Mouse (Mus musculus): ENCODE data around the gene Rem2. TPM values are rescaled to one million over a fixed set of nuclear protein-coding genes. Genes with fewer than 3 reads are reported as not detected.

Gene Rem2
- total RNA-seq, 1 experiment from 2014 or later = not detected

DNA sequence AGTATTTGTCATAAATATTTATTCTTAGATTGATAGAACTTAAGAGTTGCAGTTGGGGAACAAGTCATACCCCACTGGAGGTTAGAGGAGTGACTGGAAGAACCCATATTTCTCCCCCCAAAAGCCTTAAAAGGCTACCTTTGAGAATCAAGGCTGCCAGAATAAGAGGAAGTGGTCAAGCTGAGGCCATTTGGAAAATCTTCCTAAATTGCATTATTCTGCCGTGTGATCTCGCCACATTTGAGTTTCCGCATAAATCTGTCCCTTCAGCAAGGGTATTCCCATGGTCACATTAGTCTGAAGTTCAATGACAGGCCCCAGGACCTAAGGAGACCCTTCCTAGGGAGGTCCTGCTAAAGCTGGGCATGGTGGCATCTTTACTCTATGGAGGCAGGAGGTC lies 33.4 kb upstream of the Rem2 start:
- ATAC-seq (replicated peaks; ENCODE audit: insufficient number of reproducible peaks, low FRiP score, low TSS enrichment, poor library complexity, severe bottlenecking) = 0 out of 2 replicates have a peak, but pooled peaks have one; percentile 20

DNA sequence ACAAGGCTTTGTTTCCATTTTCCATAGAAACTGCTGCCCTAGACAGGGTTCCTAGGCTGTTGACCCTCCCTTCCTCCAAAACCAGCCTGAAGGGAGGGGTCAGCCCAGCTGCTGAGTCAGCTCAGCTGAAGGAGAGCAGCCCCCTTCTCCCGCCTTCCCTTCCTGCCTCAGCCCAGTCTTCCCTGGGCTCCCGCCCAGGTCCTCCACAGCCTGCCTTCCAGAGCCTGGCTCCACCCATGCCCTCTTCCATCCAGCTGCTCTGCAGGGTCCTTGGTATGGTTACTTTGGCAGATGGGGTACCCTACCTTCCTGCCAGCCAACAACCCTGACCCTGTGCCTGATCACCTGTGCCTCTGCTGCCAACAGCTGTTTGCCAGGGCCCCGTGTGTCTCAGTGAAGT lies 32.7 kb upstream of the Rem2 start:
- ATAC-seq (replicated peaks; ENCODE audit: insufficient number of reproducible peaks, low FRiP score, low TSS enrichment, poor library complexity, severe bottlenecking) = no peak

DNA sequence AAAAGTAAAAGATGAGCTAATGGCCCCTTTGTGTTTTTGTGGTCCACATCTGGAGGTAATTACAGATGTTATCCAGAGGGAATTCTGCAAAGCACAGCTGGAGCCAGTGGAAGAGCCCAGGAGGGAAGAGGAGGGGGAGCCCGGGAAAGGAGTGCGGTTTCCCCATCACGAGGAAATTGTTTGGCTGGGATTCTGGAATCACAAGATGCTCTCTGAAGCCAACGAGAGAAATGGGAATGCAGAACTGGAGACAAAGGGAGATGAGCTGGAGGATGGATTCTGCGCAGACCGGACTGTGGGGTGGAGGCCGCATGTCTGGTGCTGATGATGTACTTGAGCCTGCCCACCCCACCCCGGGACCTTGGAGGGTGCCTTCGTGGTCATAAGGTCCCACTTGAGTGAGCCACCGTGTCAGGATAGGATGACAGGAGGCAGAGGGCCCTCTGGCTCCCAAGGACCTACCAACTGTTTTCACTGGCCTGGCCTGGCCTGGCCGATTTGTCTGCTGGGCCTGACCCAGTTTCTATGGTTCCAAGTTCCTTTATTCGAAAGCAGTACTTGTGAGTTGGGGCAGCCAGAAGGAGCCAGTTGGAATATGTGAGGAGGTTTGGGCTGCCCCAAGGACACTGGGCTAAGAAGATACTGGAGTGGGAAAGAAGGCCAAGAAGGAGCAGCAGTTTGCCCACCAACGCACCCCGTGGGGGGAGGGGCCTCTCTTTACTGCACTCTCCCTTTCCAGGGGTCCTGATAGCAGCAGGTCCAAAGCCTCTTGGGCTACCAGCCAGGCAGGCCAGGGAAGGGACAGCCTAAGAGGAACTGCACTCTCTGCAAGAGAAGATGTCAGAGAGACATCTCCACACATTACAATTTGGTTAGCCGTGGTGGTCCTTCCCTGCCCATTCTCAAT lies 31.9 kb upstream of the Rem2 start:
- ATAC-seq (replicated peaks; ENCODE audit: insufficient number of reproducible peaks, low FRiP score, low TSS enrichment, poor library complexity, severe bottlenecking) = no peak

DNA sequence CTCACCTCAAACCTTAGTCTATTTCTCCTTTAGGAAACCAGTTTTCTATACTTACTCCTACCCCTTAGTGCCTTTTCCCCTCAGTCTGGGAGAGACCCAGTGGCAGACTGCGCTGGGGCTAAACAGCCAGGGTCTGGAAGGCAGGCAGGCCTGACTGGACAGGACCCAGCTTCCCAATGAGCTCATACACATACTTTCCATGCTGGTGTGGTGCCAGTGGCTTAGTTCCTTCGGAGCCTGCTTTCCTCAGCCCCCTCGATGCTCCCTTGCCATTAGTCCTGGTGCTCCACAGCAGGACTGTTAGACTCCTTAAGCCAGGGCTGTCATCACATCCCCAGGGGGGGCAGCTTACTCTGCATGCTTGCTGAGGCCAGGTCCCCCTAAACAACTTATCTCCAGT lies 30.4 kb upstream of the Rem2 start:
- ATAC-seq (replicated peaks; ENCODE audit: insufficient number of reproducible peaks, low FRiP score, low TSS enrichment, poor library complexity, severe bottlenecking) = no peak

DNA sequence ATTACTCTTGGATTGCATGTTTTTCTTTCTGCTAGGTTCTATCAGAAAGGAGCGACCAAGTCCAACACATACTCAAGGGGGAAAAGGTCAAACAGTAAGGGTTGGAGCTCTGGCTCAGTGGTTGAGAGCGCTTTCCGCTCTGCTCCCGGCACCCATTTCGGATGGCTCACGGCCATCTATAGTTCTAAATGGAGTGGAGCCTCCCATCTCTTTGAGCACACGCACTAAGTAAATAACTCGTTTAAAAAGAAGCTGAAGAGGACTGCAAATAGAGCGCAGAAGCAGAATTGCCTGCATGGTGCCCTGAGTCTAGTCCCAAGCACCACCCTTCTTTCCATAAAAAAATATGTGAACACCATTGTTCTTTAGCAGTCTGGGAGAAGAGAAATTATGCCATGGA lies 22.3 kb upstream of the Rem2 start:
- ATAC-seq (replicated peaks; ENCODE audit: insufficient number of reproducible peaks, low FRiP score, low TSS enrichment, poor library complexity, severe bottlenecking) = no peak

DNA sequence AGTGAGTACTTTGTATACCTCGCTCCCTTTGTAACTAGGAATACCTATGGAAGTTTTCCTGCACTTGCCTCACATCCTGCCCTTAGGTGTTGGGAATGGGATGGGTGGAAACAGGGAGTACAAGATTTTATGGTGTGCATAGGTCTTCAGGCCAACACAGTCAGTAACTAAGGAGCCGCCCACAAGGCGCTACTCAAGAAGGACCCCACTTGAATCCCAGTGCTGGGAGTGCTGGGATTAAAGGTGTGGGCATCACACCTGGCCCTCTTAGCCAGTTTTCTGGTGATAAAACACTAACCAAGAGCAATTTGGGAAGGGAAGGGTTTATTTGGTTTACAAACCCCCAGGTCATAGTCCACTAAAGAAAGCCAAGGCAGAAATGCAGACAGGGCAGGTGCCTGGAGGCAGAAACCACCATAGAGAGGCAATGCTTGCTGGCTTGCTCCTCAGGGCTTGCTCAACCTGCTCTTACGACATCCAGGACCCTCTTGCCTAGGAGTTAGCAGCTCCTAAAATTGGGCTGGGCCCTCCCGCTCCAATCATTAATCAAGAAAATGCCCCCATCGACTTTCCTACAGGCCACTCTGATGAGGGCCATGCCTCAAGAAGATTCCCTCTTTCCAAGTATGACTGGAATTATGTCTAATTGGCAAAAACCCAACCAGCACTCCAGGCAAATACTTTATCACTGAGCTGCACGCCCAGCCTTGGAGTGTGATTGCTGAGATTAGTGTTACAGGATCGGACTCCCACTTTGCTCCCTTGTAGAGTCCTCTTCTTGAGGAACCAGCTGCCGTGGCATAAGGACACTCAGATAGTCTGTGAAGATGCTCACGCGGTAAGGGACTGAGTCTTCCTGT lies 21.0 kb upstream of the Rem2 start:
- no peak for ATAC-seq (replicated peaks; ENCODE audit: insufficient number of reproducible peaks, low FRiP score, low TSS enrichment, poor library complexity, severe bottlenecking)

DNA sequence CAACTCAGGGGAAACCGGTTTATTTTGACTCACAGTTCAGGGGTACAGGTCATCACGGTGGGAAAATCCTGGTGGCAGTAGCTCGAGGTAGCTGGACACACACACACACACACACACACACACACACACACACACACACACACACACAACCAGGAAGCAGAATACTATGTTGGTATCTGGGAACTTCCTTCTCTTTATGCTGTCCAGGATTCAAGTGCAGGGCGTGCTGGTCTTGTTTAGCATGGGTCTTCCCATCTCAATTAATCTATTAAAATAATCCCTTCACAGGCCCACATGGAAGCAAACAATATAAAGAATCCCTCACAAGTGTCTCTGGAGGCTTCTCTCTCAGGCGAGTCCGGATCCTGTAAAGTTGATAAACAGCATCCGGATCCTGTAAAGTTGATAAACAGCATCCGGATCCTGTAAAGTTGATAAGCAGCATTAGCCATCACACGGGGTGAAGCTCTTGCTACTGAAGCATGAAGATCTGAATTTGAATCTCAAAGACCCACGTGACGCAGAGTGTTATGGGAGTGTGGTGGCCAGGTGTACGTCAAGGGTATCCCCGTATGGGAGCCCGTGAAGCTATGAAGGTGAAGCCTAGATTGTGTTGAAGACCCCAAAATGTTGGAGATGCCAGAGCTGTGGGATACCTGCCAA lies 17.9 kb upstream of the Rem2 start:
- ATAC-seq (replicated peaks; ENCODE audit: insufficient number of reproducible peaks, low FRiP score, low TSS enrichment, poor library complexity, severe bottlenecking) = no peak

DNA sequence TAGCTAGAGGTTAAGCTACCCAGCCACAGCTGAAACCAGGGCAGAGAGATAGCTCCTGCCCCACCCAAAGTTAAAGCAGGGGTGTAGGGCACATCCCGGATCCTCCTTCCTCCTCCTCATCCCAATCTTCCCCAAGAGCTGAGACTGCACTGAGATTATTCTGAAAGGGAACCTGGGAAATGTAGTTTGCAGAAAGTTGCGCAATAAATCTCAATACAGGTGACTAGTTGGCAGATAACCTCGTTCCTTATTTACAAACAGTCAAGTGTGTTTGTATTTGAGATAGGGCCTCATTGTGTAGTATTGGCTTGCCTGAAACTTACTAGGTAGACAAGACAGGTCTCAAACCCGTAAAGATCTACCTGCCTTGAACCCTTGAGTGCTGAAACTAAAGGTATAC lies 13.8 kb upstream of the Rem2 start:
- ATAC-seq (replicated peaks; ENCODE audit: insufficient number of reproducible peaks, low FRiP score, low TSS enrichment, poor library complexity, severe bottlenecking) = no peak

DNA sequence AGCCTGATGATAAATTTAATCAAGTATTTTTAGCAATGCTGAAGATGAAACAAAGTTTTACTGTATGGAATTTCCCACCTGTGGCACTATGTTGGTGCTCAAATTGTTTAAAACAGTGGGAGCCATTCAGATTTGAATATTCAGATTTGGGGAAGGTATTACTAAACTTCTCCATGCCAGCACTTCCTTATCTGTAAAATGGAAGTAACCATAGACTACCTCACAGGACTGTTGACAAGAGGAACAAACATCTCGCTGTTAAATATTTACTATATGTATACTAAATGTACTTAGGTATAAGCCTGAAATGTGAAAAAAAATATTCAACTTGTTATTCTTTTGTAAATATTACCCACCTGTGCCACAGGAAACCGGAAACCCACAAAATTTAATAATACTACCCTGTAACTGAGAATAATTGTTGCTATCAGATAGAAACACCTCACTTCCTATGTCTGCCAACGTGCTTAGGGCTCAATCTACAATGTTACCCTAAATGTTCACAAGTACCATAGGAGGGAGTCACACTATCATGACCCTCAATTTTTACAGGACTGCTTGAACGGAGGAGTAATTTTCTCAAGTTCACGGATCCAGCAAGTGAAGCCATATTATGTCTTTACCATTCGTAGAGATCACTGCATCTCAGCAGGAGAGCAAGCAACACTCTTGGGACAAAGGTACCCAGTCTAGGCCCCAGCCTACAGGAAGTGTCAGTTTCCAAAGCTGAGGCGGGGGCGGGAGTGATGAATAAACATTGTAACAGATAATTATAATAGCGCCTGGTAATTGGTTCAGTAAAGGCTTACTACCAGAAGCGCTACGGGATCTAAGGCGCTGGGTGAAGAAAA lies 12.6 kb upstream of the Rem2 start:
- peak; percentile 34; the same call in 1 of the 2 replicates for ATAC-seq (replicated peaks; ENCODE audit: insufficient number of reproducible peaks, low FRiP score, low TSS enrichment, poor library complexity, severe bottlenecking)

DNA sequence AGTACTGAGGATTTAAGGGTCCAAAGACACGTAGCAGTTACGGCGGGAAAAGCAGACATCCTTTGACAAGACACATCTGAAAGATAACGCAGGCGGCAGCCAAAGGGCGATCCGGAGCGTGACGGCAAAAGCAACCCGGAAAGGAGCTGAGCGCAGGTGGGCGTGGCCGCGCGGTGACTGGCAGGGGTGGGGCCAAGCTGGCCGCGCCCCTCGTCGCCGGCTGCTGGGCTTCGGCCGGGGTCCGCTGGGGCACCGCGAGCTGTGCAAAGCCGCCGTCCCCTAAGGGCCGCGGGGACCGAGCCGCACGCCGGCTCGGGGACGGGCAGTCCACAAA lies 12.0 kb upstream of the Rem2 start, which contains the start of gene Lrp10:
Lrp10 (plus strand) TSS at position 179 of the 334 bp plus-strand sequence.
- peak; percentile 70 for ATAC-seq (replicated peaks; ENCODE audit: insufficient number of reproducible peaks, low FRiP score, low TSS enrichment, poor library complexity, severe bottlenecking)

DNA sequence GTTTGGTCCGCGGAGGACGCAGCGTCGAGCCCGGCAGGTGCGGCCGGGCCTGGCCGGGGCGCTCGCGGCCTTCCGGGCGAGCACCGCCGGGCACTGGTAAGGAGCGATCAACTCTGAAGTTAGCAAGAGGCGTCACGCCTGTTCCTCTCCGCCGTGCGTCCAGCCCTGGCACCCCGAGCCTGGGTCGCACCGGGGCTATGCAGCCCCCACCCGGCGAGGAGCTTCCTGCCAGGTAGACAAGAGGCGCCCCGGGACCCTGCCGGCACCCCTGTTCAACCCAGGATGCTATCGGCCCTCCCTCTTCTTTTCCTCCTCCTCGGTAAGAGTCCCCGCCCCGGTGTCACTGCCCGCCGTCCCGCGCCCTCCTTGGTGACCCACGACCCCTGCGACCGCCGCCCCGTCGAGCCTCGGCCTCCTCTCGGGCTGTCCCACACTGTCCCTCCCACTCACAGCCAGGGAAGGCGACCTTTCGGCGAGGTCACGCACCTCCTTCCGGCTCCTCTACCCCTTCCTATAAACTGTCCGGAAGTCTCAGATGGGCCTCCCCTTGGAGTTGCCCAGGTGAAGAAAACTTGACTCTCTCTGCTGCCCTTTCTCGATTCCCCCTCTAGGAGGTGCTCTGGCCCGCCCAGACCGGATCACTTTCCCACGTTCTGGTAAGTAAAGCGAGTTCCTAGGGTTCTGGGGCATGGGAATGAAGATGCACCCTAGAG lies 11.5 kb upstream of the Rem2 start:
- peak; percentile 48 for ATAC-seq (replicated peaks; ENCODE audit: insufficient number of reproducible peaks, low FRiP score, low TSS enrichment, poor library complexity, severe bottlenecking)

DNA sequence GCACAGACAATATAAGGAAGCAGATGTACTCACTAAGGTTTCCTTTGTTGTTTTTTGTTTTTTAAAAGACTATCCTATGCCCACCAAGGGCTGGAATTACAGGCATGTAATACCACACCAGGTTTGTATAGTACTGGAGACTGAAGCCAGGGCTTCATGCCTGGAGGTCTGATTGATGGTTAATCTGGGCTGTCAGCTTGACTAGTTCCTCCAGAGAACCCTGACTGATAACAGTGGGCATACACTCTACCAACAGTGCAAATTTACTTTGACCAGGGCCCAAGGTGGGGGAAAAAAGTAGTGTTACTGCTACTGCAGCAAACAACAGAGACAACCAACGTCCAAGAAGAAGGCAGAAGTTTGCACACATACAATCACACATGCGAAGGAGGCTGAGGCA lies 4.4 kb upstream of the Rem2 start:
- no peak for ATAC-seq (replicated peaks; ENCODE audit: insufficient number of reproducible peaks, low FRiP score, low TSS enrichment, poor library complexity, severe bottlenecking)

DNA sequence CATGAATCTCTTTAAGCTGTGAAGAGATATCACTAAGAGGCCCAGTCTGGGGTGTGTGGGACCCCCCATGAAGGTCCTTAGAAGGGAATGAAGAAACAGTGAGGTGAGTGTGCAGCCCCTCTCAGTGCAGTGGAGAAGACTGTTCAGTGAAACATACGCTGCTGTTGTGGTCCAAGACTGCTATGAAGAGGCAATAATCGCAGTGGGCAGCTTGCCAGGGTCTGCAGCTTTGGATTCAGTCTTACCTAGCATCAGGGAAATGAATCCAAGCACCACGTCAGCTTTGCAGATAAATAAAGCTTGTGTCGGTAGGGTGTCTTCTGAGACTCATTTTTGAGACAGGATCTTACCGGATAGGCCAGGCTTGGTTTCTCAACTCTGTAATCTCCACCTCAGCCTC lies 3.2 kb upstream of the Rem2 start:
- ATAC-seq (replicated peaks; ENCODE audit: insufficient number of reproducible peaks, low FRiP score, low TSS enrichment, poor library complexity, severe bottlenecking) = no peak

DNA sequence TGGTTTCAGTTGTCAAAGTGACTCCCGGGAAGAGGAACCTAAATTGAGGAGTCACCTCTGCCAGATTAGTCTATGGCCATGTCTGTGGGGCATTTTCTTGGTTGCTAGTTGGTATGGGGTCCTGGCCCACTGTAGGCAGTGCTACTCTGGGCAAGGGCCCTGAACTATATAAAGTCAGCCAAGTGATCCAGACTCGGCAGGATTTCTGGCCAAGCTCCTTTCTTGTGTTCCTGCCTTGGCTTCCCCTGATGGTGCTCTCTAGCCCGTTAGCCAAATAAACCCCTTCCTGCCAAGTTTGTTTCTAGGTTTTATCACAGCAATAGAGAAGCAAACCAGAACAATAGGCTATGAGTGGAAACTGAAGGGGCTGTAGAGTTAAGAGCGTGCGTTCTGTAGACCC lies 1.2 kb upstream of the Rem2 start:
- ATAC-seq (replicated peaks; ENCODE audit: insufficient number of reproducible peaks, low FRiP score, low TSS enrichment, poor library complexity, severe bottlenecking) = no peak

DNA sequence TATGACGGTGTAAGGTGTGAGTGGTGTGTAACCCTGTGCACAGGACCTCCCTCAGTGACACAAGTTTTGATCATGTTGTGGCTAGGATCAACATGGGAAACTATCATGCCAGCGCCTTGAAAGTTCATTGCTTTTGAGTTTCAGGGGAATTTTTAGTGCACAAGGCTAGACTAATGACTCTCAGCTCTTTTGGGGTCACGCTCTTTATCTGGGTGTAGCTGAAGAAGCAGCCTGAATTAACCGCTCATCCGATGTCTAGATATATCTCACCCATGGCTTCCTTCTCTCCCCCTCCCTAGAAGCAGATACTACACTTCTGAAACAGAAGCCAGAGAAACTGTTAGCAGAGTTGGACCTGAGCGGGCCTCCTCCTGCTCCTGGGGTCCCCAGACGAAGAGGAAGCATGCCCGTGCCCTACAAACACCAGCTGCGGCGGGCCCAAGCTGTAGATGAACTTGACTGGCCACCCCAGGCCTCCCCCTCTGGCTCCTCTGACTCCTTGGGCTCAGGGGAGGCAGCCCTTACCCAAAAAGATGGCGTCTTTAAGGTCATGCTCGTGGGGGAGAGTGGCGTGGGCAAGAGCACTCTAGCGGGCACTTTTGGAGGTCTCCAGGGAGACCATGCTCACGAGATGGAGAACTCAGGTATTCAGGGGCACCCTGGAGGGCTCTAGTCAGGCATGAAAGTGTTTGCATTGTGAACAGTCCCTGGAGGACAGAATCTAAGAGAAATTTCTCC lies 1.4 kb downstream of the Rem2 start:
- ATAC-seq (replicated peaks; ENCODE audit: insufficient number of reproducible peaks, low FRiP score, low TSS enrichment, poor library complexity, severe bottlenecking) = no peak

DNA sequence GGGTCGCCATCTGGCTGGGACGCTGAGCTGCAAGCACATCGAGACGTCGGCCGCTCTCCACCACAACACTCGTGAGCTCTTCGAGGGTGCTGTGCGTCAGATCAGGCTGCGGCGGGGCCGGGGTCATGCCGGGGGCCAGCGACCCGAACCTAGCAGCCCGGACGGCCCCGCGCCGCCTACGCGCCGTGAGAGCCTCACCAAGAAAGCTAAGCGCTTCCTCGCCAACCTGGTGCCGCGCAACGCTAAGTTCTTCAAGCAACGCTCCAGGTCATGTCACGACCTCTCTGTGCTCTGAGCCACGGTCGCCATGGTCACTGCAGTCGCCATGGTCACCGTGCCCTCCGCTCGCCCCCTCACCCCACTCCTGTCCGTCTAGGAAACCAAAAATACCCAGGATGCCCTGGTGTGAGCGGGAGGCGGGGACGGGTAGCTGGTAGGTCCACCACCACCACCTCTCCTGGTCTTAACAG lies 3.6 kb downstream of the Rem2 start:
- no peak for ATAC-seq (replicated peaks; ENCODE audit: insufficient number of reproducible peaks, low FRiP score, low TSS enrichment, poor library complexity, severe bottlenecking)

DNA sequence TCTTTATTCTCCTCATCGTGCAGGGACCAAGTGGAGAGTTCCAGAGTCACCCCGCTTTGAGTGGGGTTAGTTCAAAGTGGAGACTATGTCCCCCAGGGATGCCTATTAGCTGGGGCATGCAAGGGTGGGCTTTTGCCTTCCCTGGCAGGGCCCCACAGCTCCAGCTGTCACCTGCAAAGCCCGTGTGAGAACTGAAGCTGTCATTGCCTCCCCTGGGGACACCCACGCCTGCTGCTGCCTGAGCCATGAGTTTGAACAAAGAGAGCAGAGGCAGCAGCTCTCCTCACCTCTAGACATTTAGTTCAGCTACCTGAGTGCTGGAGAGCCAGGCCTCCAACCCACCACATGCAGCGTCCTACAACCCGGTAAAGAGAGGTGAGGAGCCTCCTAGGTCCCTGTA lies 4.8 kb downstream of the Rem2 start:
- no peak for ATAC-seq (replicated peaks; ENCODE audit: insufficient number of reproducible peaks, low FRiP score, low TSS enrichment, poor library complexity, severe bottlenecking)

Measured in monocyte, adult 5-6 weeks (primary cell).